In genomic region chr4:59002948-59003805, GRCm38 (mm10) we compare ENCODE assay signal across 8 mouse cellular contexts. TPM values are rescaled to one million over a fixed set of nuclear protein-coding genes. Genes with fewer than 3 reads are reported as not detected.
DNase-seq lines count a peak whose midpoint lies in the region; ATAC-seq and TF ChIP-seq lines count a peak whose summit lies in the region.

Gm20503 (plus strand) TSS chr4:59003210.

- ATAC-seq in erythroblast, adult 5-6 weeks (replicated peaks; ENCODE audit: low FRiP score, poor library complexity, severe bottlenecking), result peak; percentile 97
- peak; percentile 98 for ATAC-seq in heart, embryonic 11.5 days (replicated peaks; ENCODE audit: insufficient number of reproducible peaks, low FRiP score, low TSS enrichment)
- ATAC-seq in kidney, embryonic 16.5 days (ENCODE audit: low FRiP score, low TSS enrichment), result peak; percentile 98

- no peaks in the 10 kb centered on the region for H3K27me3 ChIP-seq in C2C12 (ENCODE audit: control insufficient read depth, insufficient read depth, insufficient read length)
- no peaks in the 10 kb centered on the region for H3K27me3 ChIP-seq in heart, embryonic 11.5 days (ENCODE audit: control insufficient read depth, insufficient read depth, low read length)
- H3K27me3 ChIP-seq in kidney, embryonic 16.5 days (ENCODE audit: insufficient read depth, low read length), result no peaks in the 10 kb centered on the region

- peak within 1 kb of the TSS; percentile 96 for H3ac ChIP-seq in C2C12 (ENCODE audit: control insufficient read depth, insufficient read length, low read depth)

- peaks cover 20% of the 10 kb centered on the region for H3K4me1 ChIP-seq in heart, embryonic 11.5 days (ENCODE audit: control insufficient read depth, insufficient read depth, low read length)
- H3K4me1 ChIP-seq in kidney, embryonic 16.5 days (ENCODE audit: insufficient read depth, low read length), result peaks cover 35% of the 10 kb centered on the region

- TF ChIP-seq POLR2A in brain, embryonic 14.5 days (IDR thresholded peaks at IDR 0.05; ENCODE audit: borderline replicate concordance, extremely low read depth, insufficient read depth, insufficient read length, poor library complexity, severe bottlenecking), result peak; percentile 98

- H3K9me3 ChIP-seq in heart, embryonic 11.5 days (replicated peaks; ENCODE audit: control insufficient read depth, low read length), result no peaks in the 10 kb centered on the region
- H3K9me3 ChIP-seq in kidney, embryonic 16.5 days (ENCODE audit: low read length), result no peaks in the 10 kb centered on the region

- DNase-seq in brain, embryonic 14.5 days (ENCODE audit: low read depth), result peak; percentile 97
- DNase-seq in liver, result peak; percentile 92
- peak; percentile 76 to 86 for DNase-seq in monocyte, adult 2 months (ENCODE audit: low read depth in 1 of 2, low spot score in 2 of 2)
- DNase-seq in spleen, postnatal 14 days (ENCODE audit: low spot score in 2 of 2), result peak; percentile 85 to 89

- H3K79me2 ChIP-seq in C2C12 (ENCODE audit: control insufficient read depth, insufficient read depth), result peaks cover 52% of the 10 kb centered on the region

- TF ChIP-seq CTCF in C2C12 (IDR thresholded peaks at IDR 0.05; ENCODE audit: control insufficient read depth, insufficient read depth, insufficient read length), result no peak
- TF ChIP-seq CTCF in brain, embryonic 14.5 days (IDR thresholded peaks at IDR 0.05; ENCODE audit: borderline replicate concordance, extremely low read depth, insufficient read depth, insufficient read length), result no peak

- peak within 1 kb of the TSS; percentile 86 for H3K27ac ChIP-seq in heart, embryonic 11.5 days (ENCODE audit: low read depth, low read length)
- H3K27ac ChIP-seq in kidney, embryonic 16.5 days (ENCODE audit: low read length), result peak within 1 kb of the TSS; percentile 87

- WGBS in heart, embryonic 11.5 days (ENCODE audit: insufficient replicate concordance), result under 1% methylated on average over 84 of the region's 89 CpGs
- under 1% methylated on average over 88 of the region's 89 CpGs for WGBS in kidney, embryonic 16.5 days

- no peaks in the 10 kb centered on the region for H3K36me3 ChIP-seq in C2C12 (ENCODE audit: control insufficient read depth, insufficient read depth)
- no peaks in the 10 kb centered on the region for H3K36me3 ChIP-seq in heart, embryonic 11.5 days (ENCODE audit: control insufficient read depth, insufficient read depth, low read length)
- no peaks in the 10 kb centered on the region for H3K36me3 ChIP-seq in kidney, embryonic 16.5 days (ENCODE audit: insufficient read depth, low read length)

- H3K79me3 ChIP-seq in C2C12 (ENCODE audit: low read depth), result peaks cover 44% of the 10 kb centered on the region

- peak within 1 kb of the TSS; percentile 83 for H3K4me2 ChIP-seq in heart, embryonic 11.5 days
- peak within 1 kb of the TSS; percentile 95 for H3K4me2 ChIP-seq in kidney, embryonic 16.5 days (replicated peaks; ENCODE audit: low read depth, low read length)

- peak within 1 kb of the TSS; percentile 84 for H3K4me3 ChIP-seq in C2C12 (ENCODE audit: insufficient read depth, poor library complexity, severe bottlenecking)
- peak within 1 kb of the TSS; percentile 95 for H3K4me3 ChIP-seq in heart, embryonic 11.5 days (ENCODE audit: low read depth, low read length)
- H3K4me3 ChIP-seq in kidney, embryonic 16.5 days (ENCODE audit: low read length), result peak within 1 kb of the TSS; percentile 89

- peak within 1 kb of the TSS; percentile 96 for H3K9ac ChIP-seq in heart, embryonic 11.5 days (ENCODE audit: low read depth, low read length)
- peak within 1 kb of the TSS; percentile 93 for H3K9ac ChIP-seq in kidney, embryonic 16.5 days (replicated peaks; ENCODE audit: low read length)

TF ChIP-seq in C2C12, 6 proteins besides CTCF, POLR2A, EP300 and RAD21:
- TF ChIP-seq MYOD1 (IDR thresholded peaks at IDR 0.05; ENCODE audit: control insufficient read depth, insufficient read length, low read depth) (no peak), FOSL1 (IDR thresholded peaks at IDR 0.05; ENCODE audit: insufficient read depth, low read length, poor library complexity, severe bottlenecking) (no peak), MAX (IDR thresholded peaks at IDR 0.05) (peak; percentile 59)
TF ChIP-seq in C2C12: peak in this region for 1.

RNA-seq across cellular contexts. Expression of gene Gm20503, which starts in this region (rescaled TPM):
- not detected for polyA plus RNA-seq in C2C12 (2012; fragmentation: generic; extraction: Trizol)
- polyA plus RNA-seq in brain, embryonic 14.5 days (2012; rRNA removed), result not detected in 2 replicates
- total RNA-seq in erythroblast, adult 5-6 weeks (2015; ENCODE audit: low replicate concordance), result not detected in 2 replicates
- not detected in 2 replicates for total RNA-seq in erythroblast, adult 5-6 weeks (2017; ENCODE audit: low replicate concordance)
- 7.2 and 9.2 TPM in 2 replicates for polyA plus RNA-seq in heart, embryonic 11.5 days (2014; fragmentation: Nextera tagmentation; extraction: Ambion mirVana)
- 9.1 and 10.1 TPM in 2 replicates for polyA plus RNA-seq in kidney, embryonic 16.5 days (2015; fragmentation: Nextera tagmentation; extraction: Ambion mirVana)

Comparison
In these comparisons a context has a peak if more than half of its experiments do, and no peak if none do; other contexts are left out.
1. Peak in every context shown above with its lines: DNase-seq, ATAC-seq, H3K4me3 ChIP-seq and H3K27ac ChIP-seq.
2. Peak in DNase-seq in brain, embryonic 14.5 days; RNA of the gene not detected or under 1 TPM.
3. Peak in ATAC-seq in erythroblast, adult 5-6 weeks; RNA of the gene not detected or under 1 TPM.